Mouse (Mus musculus): ENCODE data around the gene Zscan5b.

- TF ChIP-seq CTCF (IDR thresholded peaks at IDR 0.05) (no peak), POLR2A (IDR thresholded peaks at IDR 0.05; ENCODE audit: insufficient read depth, low read depth, low read length) (no peak)
These were observed 55.8 kb downstream of the Zscan5b start for GRCm38 (mm10) chr7:6277906-6278305.
